Mouse (Mus musculus) c-Kit-positive CD71-negative TER-119-negative erythroid progenitor cells, embryonic 14.5 days (primary cell): ENCODE data around the gene Syt6.

Experiments
- DNase-seq: peaks from one replicate; pipeline ENCODE4 v3.0.0-alpha.2; 2013; ENCODE audit warnings: low read depth

Gene Syt6

DNA sequence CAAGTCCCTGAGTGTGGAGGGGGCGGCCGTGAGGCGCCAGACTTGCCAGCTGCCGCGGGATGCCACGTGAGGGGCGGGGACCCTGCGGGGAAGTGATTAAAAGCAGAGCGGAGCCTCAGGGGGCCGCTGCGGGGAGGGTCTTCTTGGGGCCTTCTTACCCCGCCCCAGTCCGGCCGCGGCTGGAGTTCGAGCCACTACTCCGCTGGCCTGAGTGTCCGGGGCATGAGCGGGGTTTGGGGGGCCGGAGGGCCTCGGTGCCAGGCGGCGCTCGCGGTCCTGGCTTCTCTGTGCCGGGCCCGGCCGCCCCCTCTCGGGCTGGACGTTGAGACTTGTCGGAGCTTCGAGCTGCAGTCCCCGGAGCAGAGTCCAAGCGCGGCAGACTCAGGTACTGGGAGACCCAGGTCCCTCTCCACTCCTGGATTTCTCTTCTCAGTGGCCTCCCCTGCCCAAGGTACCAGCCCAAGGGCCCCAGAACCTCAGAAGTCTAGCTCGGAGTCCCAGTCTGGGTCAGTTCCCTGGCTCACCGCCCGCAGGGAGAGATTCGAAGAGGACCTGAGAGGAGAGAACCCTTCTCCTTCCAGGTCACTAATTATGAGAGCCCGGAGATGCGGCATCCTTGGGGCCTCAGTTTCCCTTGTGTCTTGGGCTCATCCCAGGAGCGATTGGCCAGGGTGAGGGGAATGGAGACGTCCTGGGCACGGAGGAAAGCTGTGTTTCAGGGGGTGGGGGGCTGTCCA, at the start of gene Syt6:
Gene Syt6, plus strand, starts transcription at position 76 of the 737 bp plus-strand sequence.
- no peak for DNase-seq

GRCm38 (mm10) chr3:103526201-103526704, 48.8 kb upstream of the Syt6 start:
- DNase-seq = no peak

DNA sequence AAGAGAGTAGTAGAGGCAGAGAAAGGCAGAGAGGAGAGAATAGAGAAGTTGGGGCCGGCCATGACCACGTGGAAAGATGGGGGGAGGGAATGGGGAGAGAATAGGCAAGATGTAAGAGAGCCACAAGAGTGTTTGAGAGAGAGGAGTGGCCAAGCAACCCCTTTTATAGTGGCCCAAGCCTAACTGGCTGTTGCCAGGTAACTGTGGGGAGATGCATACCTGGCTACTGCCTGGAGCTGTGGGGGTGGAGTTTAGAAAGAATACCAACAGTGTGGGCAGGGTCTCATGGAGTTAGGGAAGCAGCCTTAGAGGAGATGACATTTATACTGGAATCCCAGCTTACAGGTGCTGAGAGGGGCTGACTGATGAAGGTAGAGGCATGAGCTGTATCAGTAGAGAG, 48.2 kb upstream of the Syt6 start:
- no peak for DNase-seq

DNA sequence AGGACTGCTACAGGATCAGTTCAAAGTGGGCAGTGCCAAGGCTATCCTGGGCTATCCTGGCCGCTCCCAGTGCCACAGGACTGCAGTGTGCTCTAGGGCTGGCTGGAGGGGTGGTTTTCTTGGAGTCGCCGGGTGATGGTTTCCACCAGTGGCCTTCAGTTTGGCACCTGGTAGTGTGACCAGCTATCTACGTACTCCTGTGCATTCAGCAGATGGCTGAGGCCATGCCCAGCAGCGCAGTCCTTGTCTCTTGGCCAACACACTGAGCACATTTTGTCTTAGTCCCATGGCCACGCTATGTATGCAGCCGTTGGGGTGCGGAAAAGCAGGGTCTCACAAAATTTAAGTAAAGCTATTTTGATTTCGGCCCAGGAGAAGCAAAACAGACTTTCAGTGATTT, 41.0 kb upstream of the Syt6 start:
- DNase-seq = no peak

DNA sequence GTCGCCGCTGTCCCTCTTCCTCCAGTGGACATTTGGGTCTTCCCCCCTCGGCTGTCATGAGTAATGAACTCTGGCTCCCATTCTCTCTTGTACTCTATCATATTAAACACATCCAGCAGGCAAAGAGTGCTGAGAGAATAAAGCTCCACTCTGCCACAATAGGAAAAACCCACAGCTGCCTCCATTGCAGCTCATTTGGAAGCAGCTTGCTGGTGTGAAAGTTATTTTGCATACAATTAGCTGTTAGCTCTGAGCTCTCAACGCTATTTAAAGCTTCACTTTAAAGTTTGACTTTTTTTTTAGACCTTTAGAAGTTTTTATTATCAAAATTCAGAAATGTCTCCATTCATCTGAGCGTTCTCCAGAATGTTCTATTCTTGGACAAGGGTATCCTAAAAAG, 39.8 kb upstream of the Syt6 start:
- no peak for DNase-seq

- DNase-seq = no peak
These were observed 35.9 kb upstream of the Syt6 start for GRCm38 (mm10) chr3:103539148-103539547.

GRCm38 (mm10) chr3:103546166-103546565, 28.9 kb upstream of the Syt6 start:
- no peak for DNase-seq

GRCm38 (mm10) chr3:103546626-103547025, 28.4 kb upstream of the Syt6 start:
- no peak for DNase-seq

- no peak for DNase-seq
These were observed 24.8 kb upstream of the Syt6 start for GRCm38 (mm10) chr3:103550236-103550635.

GRCm38 (mm10) chr3:103567226-103567625, 7.8 kb upstream of the Syt6 start:
- DNase-seq = no peak

- no peak for DNase-seq
These were observed 2.5 kb upstream of the Syt6 start for GRCm38 (mm10) chr3:103572526-103572925.

- no peak for DNase-seq
These were observed 1.8 kb upstream of the Syt6 start for GRCm38 (mm10) chr3:103573106-103573790.

DNA sequence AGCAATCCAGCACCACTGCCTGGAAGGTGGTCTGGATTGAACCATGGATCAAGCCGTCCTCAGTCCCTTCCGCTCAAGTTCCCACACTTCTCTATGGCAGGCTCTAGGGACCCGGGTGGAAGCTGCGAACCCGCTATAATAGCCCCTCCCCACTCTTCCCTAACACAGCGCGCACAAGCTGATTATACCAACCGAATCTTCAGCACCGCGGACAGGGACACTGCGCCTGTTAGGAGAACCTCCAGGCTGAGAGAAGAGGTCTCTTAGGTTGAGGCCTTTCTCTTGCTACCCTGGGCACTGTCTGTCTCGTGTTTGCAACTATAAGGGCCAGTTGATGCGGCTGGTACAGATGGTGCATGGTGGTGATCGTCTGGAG, 1.3 kb upstream of the Syt6 start:
- peak; percentile 70 for DNase-seq

- DNase-seq = no peak
These were observed 370 bp upstream of the Syt6 start for GRCm38 (mm10) chr3:103574566-103575155.

DNA sequence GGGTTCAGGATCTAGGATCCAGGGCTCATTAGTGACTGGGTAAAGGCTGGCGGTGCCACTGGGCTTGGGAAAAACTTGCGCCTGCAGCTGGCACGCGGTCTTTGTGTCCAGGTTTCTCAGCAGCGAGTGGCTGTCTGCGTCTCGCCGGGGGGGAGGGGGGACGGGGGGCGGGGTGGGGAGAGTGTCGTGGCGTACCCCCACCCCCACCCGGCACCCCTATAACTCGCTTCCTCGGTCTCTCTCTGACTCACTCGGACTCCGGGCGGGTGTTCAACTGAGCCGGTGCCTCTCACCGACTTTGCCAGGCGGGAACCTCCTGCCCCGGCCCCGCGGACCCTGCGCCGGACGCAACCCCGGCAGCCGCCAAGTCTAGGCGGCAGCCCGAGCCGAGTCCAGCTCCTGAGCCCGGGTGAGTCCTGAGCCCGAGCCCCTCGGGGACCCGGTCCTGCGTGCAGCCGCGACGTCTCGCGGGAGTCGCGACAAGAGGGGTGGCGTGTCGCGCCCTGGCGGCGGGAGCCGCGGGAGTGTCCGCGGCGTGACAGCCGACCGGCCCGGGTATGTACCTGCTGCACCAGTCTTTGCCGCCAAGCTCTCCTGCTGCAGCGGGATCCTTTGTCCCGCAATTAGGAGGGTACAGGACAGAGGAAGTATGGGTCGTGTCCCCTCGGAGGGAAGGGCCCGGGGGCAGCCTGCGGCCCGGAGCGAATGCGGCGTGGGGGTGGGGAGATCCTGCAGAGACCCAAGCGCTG, 1.0 kb downstream of the Syt6 start:
- no peak for DNase-seq

DNA sequence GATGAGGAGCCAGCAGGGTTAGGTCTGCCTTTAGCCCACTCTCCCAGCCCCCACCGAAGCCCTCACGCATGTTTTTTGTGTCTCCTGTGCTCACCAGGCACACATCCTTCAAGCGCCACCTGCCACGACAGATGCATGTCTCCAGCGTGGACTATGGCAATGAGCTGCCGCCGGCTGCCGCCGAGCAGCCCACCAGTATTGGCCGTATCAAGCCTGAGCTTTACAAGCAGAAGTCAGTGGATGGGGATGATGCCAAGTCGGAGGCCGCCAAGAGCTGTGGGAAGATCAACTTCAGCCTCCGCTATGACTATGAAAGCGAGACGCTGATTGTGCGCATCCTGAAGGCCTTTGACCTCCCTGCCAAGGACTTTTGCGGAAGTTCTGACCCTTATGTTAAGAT, 12.1 kb downstream of the Syt6 start:
- DNase-seq = no peak

DNA sequence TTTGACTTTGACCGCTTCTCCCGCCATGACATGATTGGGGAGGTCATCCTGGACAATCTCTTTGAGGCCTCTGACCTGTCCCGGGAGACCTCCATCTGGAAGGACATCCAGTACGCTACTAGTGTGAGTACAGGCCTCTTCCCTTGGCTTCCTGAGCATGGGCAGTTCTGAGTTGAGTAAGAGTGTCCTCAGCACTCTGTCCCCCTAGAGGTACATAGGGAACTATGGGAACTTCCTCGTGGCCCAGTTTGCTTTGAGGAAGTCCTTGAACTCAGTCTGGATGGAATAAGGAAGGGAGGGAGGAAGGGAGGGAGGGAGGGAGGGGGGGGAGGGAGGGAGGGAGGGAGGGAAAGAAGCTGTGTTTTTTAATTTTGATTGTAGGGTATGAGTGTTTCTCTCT, 12.6 kb downstream of the Syt6 start:
- DNase-seq = no peak

DNA sequence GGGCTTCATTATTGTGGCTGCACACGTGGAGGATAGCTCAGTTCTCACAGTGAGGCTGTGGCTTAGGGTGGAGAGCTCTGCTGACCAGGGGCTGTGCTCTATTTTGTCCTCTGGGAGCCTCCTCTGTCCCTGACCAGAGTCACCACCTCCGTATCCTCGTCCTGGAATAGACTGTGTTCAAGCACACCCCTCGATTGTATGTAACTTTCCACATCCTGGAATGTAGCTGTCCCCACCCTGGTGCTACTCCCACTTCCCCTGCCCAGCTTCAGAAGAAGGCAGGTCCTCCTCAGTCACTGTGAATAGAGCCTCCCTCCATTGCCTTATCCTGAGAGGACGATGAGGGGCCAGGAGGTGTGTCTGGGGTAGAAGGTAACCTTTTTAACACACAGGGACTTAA, 14.6 kb downstream of the Syt6 start:
- DNase-seq = no peak

GRCm38 (mm10) chr3:103592636-103593035, 17.6 kb downstream of the Syt6 start:
- DNase-seq = no peak

DNA sequence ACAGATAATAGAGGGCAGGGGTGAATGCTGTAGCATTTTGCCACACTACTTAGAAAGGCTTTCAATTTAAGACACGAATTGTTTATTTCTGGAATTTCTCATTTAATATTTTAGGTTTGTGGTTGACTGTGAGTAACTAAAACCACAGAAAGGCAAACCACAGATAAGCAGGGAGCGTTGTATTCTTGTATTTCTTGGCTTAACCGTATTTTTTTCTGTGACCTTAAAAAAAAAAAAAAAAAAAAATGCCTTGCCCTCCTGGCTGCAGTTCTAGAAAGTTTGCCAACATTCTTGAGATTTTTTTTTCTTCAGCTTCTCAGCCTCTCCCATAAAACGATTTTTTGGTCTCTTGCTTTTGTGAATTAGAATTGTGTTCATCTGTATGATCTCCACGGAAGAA, 18.6 kb downstream of the Syt6 start:
- DNase-seq = no peak

DNA sequence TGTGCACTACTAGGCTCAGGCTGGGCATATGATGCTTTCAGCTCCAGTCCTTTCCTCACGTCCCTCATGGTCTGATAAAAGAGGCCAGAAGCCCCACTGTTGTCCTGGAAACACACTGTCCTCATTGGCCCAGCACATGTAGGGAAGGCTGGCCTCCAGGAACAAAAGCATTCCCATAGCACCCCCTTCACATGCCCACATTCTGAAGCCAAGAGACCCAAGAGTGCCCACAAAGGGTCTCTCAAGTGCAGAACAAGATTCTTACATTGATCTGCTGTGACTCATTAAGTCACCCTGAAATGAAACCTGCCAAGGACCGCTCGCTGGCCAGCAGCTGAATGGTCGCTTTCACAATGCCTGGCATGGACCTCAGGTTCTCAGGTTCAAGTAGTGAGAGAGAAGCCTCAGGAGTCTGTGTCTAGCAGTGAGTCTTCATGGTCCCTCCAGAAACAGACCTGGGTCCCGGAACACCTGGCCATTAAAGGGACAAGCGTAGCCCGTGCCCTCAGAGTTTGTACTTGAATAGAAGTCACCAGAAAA, 20.3 kb downstream of the Syt6 start:
- DNase-seq = no peak

- DNase-seq = no peak
These were observed 22.6 kb downstream of the Syt6 start for GRCm38 (mm10) chr3:103597586-103597985.
